Mouse (Mus musculus) C2C12 (cell line): ENCODE data around the gene Gh.

Experiments used
- CTCF ChIP-seq: IDR thresholded peaks from one replicate; pipeline ENCODE4 v1.5.1; 2011; ENCODE audit not compliant: control insufficient read depth, insufficient read depth, insufficient read length
- USF1 ChIP-seq: IDR thresholded peaks from one replicate; pipeline ENCODE4 v1.6.1; 2011; ENCODE audit warnings: low read depth, mild to moderate bottlenecking, control low read depth, moderate library complexity

DNA sequence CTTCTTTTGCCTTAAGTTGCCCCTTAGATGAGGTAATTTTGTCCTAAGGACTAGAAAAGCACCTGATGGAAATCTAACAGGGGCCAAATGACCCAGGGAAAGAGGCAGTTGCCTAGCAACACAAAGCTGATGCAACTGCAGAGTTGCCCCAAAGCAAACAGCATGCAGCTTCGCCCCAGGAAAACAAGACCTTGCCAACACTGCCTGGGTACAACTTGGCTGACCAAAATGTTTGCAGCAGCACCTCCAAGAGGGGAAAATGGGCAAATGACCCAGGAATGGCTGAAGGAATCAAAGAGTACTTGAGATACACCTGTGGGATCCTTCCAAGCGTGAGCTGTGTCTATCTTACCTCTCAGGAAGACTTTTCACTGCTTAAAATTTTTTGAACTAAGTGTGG, 9.8 kb downstream of the Gh start:
- no peak for TF ChIP-seq CTCF
- TF ChIP-seq USF1, result no peak
